Mouse (Mus musculus) cerebellum, postnatal 4 days (tissue): ENCODE results near the gene Tecpr1.

ENCODE experiments used
- DNase-seq, 2 experiments: peaks; one replicate each; pipeline ENCODE4 v3.0.0; 2022; ENCODE audit warnings: low spot score in 2 of 2, mixed read lengths in 1 of 2

The Tecpr1 gene

GRCm38 (mm10) chr5:144169275-144169975 is 54.0 kb downstream of the Tecpr1 start:
- no peak for DNase-seq

GRCm38 (mm10) chr5:144165756-144166155 is 57.7 kb downstream of the Tecpr1 start:
- no peak for DNase-seq

- DNase-seq: no peak
Measured at GRCm38 (mm10) chr5:144162813-144163517, 60.5 kb downstream of the Tecpr1 start.

GRCm38 (mm10) chr5:144162080-144162812 is 61.2 kb downstream of the Tecpr1 start:
- no peak for DNase-seq

- no peak for DNase-seq
Measured at GRCm38 (mm10) chr5:144159137-144159536, 64.3 kb downstream of the Tecpr1 start.

- DNase-seq: peak in 1 of 2 experiments; percentile 50
Measured at GRCm38 (mm10) chr5:144158604-144159003, 64.8 kb downstream of the Tecpr1 start.

GRCm38 (mm10) chr5:144154528-144154927 is 68.9 kb downstream of the Tecpr1 start:
- DNase-seq: peak in 1 of 2 experiments; percentile 60

- no peak for DNase-seq
Measured at GRCm38 (mm10) chr5:144151270-144151669, 72.1 kb downstream of the Tecpr1 start.

GRCm38 (mm10) chr5:144149530-144149929 is 73.9 kb downstream of the Tecpr1 start:
- no peak for DNase-seq

GRCm38 (mm10) chr5:144146898-144147297 is 76.5 kb downstream of the Tecpr1 start:
- no peak for DNase-seq
